Mouse (Mus musculus) kidney, postnatal 0 days (tissue): Measurements from ENCODE around the gene Naa38. TPM values are rescaled to one million over a fixed set of nuclear protein-coding genes. Genes with fewer than 3 reads are reported as not detected.
"Not testable (repeated sequence)": the region's sequence is repeated elsewhere in the genome, so short reads cannot be mapped to it uniquely, and the experiment has no call there.

Experiments used
- ATAC-seq: fragments of 200-750 bp; cut with Nextera tagmentation; replicated peaks from 2 replicates; pipeline ENCODE4 v1.8.0; 2017; ENCODE audit warnings: low read depth, moderate number of reproducible peaks, moderate TSS enrichment, moderate library complexity; ENCODE audit not compliant: low FRiP score
- DNase-seq: peaks from one replicate; pipeline ENCODE4 v3.0.0-alpha.2; 2016; ENCODE audit warnings: low spot score
- H3K27ac ChIP-seq: fragments of 300-500 bp; sonication (generic); 2 replicates; pipeline ENCODE4 v1.5.1; 2014; ENCODE audit warnings: mild to moderate bottlenecking
- H3K27me3 ChIP-seq: fragments of 300-500 bp; sonication (generic); 2 replicates; pipeline ENCODE4 v1.6.1; 2014; ENCODE audit warnings: low read length, mixed read lengths; ENCODE audit not compliant: insufficient read depth
- H3K36me3 ChIP-seq: fragments of 300-500 bp; sonication (generic); 2 replicates; pipeline ENCODE4 v1.6.1; 2014; ENCODE audit warnings: low read length, mixed read lengths; ENCODE audit not compliant: insufficient read depth
- H3K4me1 ChIP-seq: fragments of 300-500 bp; sonication (generic); replicated peaks from 2 replicates; pipeline ENCODE4 v1.6.1; 2014; ENCODE audit warnings: antibody characterized with exemption, low read length, mixed read lengths; ENCODE audit not compliant: insufficient read depth
- H3K4me2 ChIP-seq: fragments of 300-500 bp; sonication (generic); 2 replicates; pipeline ENCODE4 v1.6.1; 2014; ENCODE audit warnings: mild to moderate bottlenecking, low read length, moderate library complexity, mixed read lengths
- H3K4me3 ChIP-seq: fragments of 300-500 bp; sonication (generic); replicated peaks from 2 replicates; pipeline ENCODE4 v1.5.1; 2014; ENCODE audit warnings: low read depth, low read length
- H3K9ac ChIP-seq: fragments of 300-500 bp; sonication (generic); 2 replicates; pipeline ENCODE4 v1.6.1; 2014; ENCODE audit warnings: low read depth, low read length
- H3K9me3 ChIP-seq: fragments of 300-500 bp; sonication (generic); replicated peaks from 2 replicates; pipeline ENCODE4 v1.6.1; 2016; ENCODE audit warnings: low read length, inconsistent platforms, mixed read lengths
- CTCF ChIP-seq: IDR thresholded peaks from 2 replicates; pipeline ENCODE4 v1.5.1; 2016; ENCODE audit warnings: antibody characterized with exemption, low read depth, mild to moderate bottlenecking, moderate library complexity
- WGBS: fragments of 180-500 bp; shearing (Covaris S2); extraction: QIAGEN DNeasy Blood & Tissue Kit; methylation state at CpG from one replicate; pipeline ENCODE4 v1.1.7; 2014; 5-methylcytosine and 5-hydroxymethylcytosine counted together
- polyA plus RNA-seq: library from polyadenylated mRNA; unstranded; fragments of >200 nt; fragmentation: Nextera tagmentation; extraction: Ambion mirVana; gene quantifications from 2 replicates; pipeline ENCODE4 v1.2.1, GENCODE M21; 2015

Gene Naa38
- 183 and 198 TPM in 2 replicates for polyA plus RNA-seq

- not testable (repeated sequence) for H3K36me3 ChIP-seq, H3K27me3 ChIP-seq, H3K9me3 ChIP-seq
- peak within 1 kb of the TSS; percentile 73 for H3K4me2 ChIP-seq
- peak; percentile 73 for ATAC-seq
- H3K4me3 ChIP-seq: peak within 1 kb of the TSS; percentile 67
- H3K4me1 ChIP-seq: peaks cover 13% of the 10 kb centered on the region; the same call in 1 of the 2 replicates
- peak within 1 kb of the TSS; percentile 86 for H3K9ac ChIP-seq
- under 1% methylated on average over 20 of the region's 24 CpGs for whole genome bisulfite sequencing
- peak; percentile 96 for DNase-seq
- peak within 1 kb of the TSS; percentile 97 for H3K27ac ChIP-seq
These were observed at the start of gene Naa38, which contains the start of gene Cyb5d1 for GRCm38 (mm10) chr11:69395235-69395633. Naa38 (plus strand) TSS chr11:69395487. Cyb5d1 (minus strand) TSS chr11:69395631.

GRCm38 (mm10) chr11:69346441-69346840, 48.8 kb upstream of the Naa38 start:
- DNase-seq: no peak
- WGBS: 91% methylated on average over 24 of the region's 26 CpGs
- Histone ChIP-seq H3K4me1 (no peaks in the 10 kb centered on the region), H3K27me3 (no peaks in the 10 kb centered on the region), H3K9ac (no peak overlapping the region), H3K36me3 (peaks cover 74% of the 10 kb centered on the region), H3K4me3 (no peak overlapping the region), H3K4me2 (no peak overlapping the region), H3K9me3 (no peaks in the 10 kb centered on the region), H3K27ac (no peak overlapping the region)
- ATAC-seq: no peak
- no peak for TF ChIP-seq CTCF

GRCm38 (mm10) chr11:69356544-69356943, 38.7 kb upstream of the Naa38 start:
- Histone ChIP-seq H3K9me3 (no peaks in the 10 kb centered on the region), H3K4me3 (no peak overlapping the region), H3K9ac (no peak overlapping the region), H3K27ac (no peak overlapping the region), H3K27me3 (no peaks in the 10 kb centered on the region), H3K36me3 (peaks cover 92% of the 10 kb centered on the region), H3K4me2 (no peak overlapping the region), H3K4me1 (no peaks in the 10 kb centered on the region)
- WGBS: 70% methylated on average over 5 of the region's 5 CpGs
- ATAC-seq: no peak
- no peak for DNase-seq
- TF ChIP-seq CTCF: no peak

- Histone ChIP-seq H3K9me3 (no peaks in the 10 kb centered on the region), H3K4me3 (no peak overlapping the region), H3K27ac (no peak overlapping the region), H3K4me1 (no peaks in the 10 kb centered on the region), H3K27me3 (no peaks in the 10 kb centered on the region), H3K9ac (no peak overlapping the region), H3K36me3 (peaks cover 93% of the 10 kb centered on the region), H3K4me2 (no peak overlapping the region)
- no peak for DNase-seq
- WGBS: 69% methylated on average over 12 of the region's 12 CpGs
- no peak for TF ChIP-seq CTCF
- ATAC-seq: no peak
These were observed 37.6 kb upstream of the Naa38 start for GRCm38 (mm10) chr11:69357690-69358089.

- ATAC-seq (no peak), DNase-seq (no peak)
- H3K36me3 ChIP-seq: peaks cover 55% of the 10 kb centered on the region
- 59% methylated on average over 7 of the region's 7 CpGs for WGBS
- no peak overlapping the region for H3K27ac ChIP-seq
- no peaks in the 10 kb centered on the region for H3K27me3 ChIP-seq
- H3K4me1 ChIP-seq: peaks cover 26% of the 10 kb centered on the region
- no peak overlapping the region for H3K9ac ChIP-seq
- no peak overlapping the region for H3K4me2 ChIP-seq
- no peak for TF ChIP-seq CTCF
- no peak overlapping the region for H3K4me3 ChIP-seq
- H3K9me3 ChIP-seq: no peaks in the 10 kb centered on the region
These were observed 33.3 kb upstream of the Naa38 start for GRCm38 (mm10) chr11:69362021-69362420.

GRCm38 (mm10) chr11:69362479-69362878, 32.8 kb upstream of the Naa38 start:
- TF ChIP-seq CTCF: peak; percentile 52
- Histone ChIP-seq H3K27ac (no peak overlapping the region), H3K4me1 (peaks cover 26% of the 10 kb centered on the region), H3K4me3 (no peak overlapping the region), H3K9ac (no peak overlapping the region), H3K36me3 (peaks cover 50% of the 10 kb centered on the region), H3K27me3 (no peaks in the 10 kb centered on the region), H3K9me3 (no peaks in the 10 kb centered on the region), H3K4me2 (no peak overlapping the region)
- DNase-seq: peak; percentile 68
- WGBS: 73% methylated on average over 2 of the region's 2 CpGs
- no peak for ATAC-seq

GRCm38 (mm10) chr11:69364376-69364775, 30.9 kb upstream of the Naa38 start:
- Histone ChIP-seq H3K9ac (0 out of 2 replicates have a peak overlapping the region, but pooled peaks have one; percentile 18), H3K4me3 (peak overlapping the region; percentile 20; the same call in 1 of the 2 replicates), H3K36me3 (peaks cover 34% of the 10 kb centered on the region), H3K27ac (peak overlapping the region; percentile 100), H3K9me3 (no peaks in the 10 kb centered on the region), H3K27me3 (no peaks in the 10 kb centered on the region), H3K4me1 (peaks cover 26% of the 10 kb centered on the region), H3K4me2 (peak overlapping the region; percentile 89)
- no peak for TF ChIP-seq CTCF
- DNase-seq (no peak), ATAC-seq (no peak)
- WGBS: 27% methylated on average over 8 of the region's 8 CpGs
